In genomic region chr11:58096821-58097620, GRCm38 (mm10) we compare ENCODE assay signal across 8 mouse cellular contexts. TPM values are rescaled to one million over a fixed set of nuclear protein-coding genes. Genes with fewer than 3 reads are reported as not detected.
A peak's percentile ranks its signal among the peaks of the same experiment; 100 is the strongest.
DNase-seq lines count a peak whose midpoint lies in the region; ATAC-seq and TF ChIP-seq lines count a peak whose summit lies in the region.

No protein-coding gene starts in this region.

- ATAC-seq in kidney, embryonic 14.5 days (ENCODE audit: low FRiP score, low TSS enrichment): no peak
- ATAC-seq in forebrain, postnatal 0 days: no peak
- no peak for ATAC-seq in liver, embryonic 11.5 days (replicated peaks; ENCODE audit: low FRiP score)
- ATAC-seq in monocyte, adult 5-6 weeks (replicated peaks; ENCODE audit: insufficient number of reproducible peaks, low FRiP score, low TSS enrichment, poor library complexity, severe bottlenecking): no peak

- peak overlapping the region; percentile 41 for H3K4me3 ChIP-seq in kidney, embryonic 14.5 days (ENCODE audit: low read length)
- H3K4me3 ChIP-seq in cerebellum, adult 2 months (replicated peaks; ENCODE audit: insufficient read depth, low read depth, low read length): peak overlapping the region; percentile 51
- no peak overlapping the region for H3K4me3 ChIP-seq in forebrain, postnatal 0 days (ENCODE audit: low read depth, low read length)
- no peak overlapping the region for H3K4me3 ChIP-seq in liver, embryonic 11.5 days (ENCODE audit: low read depth, low read length)

- no peak overlapping the region for H3K27ac ChIP-seq in kidney, embryonic 14.5 days (ENCODE audit: low read depth, low read length)
- H3K27ac ChIP-seq in cerebellum, adult 2 months (ENCODE audit: insufficient read depth, low read length): peak overlapping the region; percentile 10; the same call in 1 of the 2 replicates
- no peak overlapping the region for H3K27ac ChIP-seq in forebrain, postnatal 0 days (ENCODE audit: low read depth, low read length)
- no peak overlapping the region for H3K27ac ChIP-seq in liver, embryonic 11.5 days (ENCODE audit: low read depth, low read length)

- H3K9ac ChIP-seq in kidney, embryonic 14.5 days (ENCODE audit: low read depth, low read length): peak overlapping the region; percentile 51
- no peak overlapping the region for H3K9ac ChIP-seq in forebrain, postnatal 0 days
- H3K9ac ChIP-seq in liver, embryonic 11.5 days (ENCODE audit: low read depth, low read length): no peak overlapping the region

- DNase-seq in kidney, postnatal 36 days: no peak
- peak; percentile 71 for DNase-seq in cerebellum, adult 2 months
- no peak for DNase-seq in forebrain, postnatal 0 days
- no peak for DNase-seq in liver, embryonic 11.5 days (ENCODE audit: low spot score)
- peak; percentile 35 for DNase-seq in thymus, postnatal 14 days
- DNase-seq in yolk sac, embryonic 10.5 days (ENCODE audit: low spot score): no peak

- H3K4me2 ChIP-seq in kidney, embryonic 14.5 days (replicated peaks; ENCODE audit: low read depth, low read length): peak overlapping the region; percentile 81
- H3K4me2 ChIP-seq in forebrain, postnatal 0 days (ENCODE audit: low read depth): peak overlapping the region; percentile 56
- H3K4me2 ChIP-seq in liver, embryonic 11.5 days: peak overlapping the region; percentile 78

- 0 out of 2 replicates have a peak, but pooled peaks cover 2% of the 10 kb centered on the region for H3K27me3 ChIP-seq in kidney, embryonic 14.5 days (ENCODE audit: control insufficient read depth, insufficient read depth, low read length)
- H3K27me3 ChIP-seq in cerebellum, adult 2 months (ENCODE audit: control insufficient read depth, insufficient read depth, low read length): no peaks in the 10 kb centered on the region
- no peaks in the 10 kb centered on the region; the same call in 1 of the 2 replicates for H3K27me3 ChIP-seq in forebrain, postnatal 0 days (ENCODE audit: insufficient read depth, low read length)
- H3K27me3 ChIP-seq in liver, embryonic 11.5 days (replicated peaks; ENCODE audit: control insufficient read depth, insufficient read depth, low read length): peaks cover 21% of the 10 kb centered on the region

- H3K4me1 ChIP-seq in kidney, embryonic 14.5 days (ENCODE audit: control insufficient read depth, insufficient read depth, low read length): peaks cover 14% of the 10 kb centered on the region
- peaks cover 8% of the 10 kb centered on the region; the same call in 1 of the 2 replicates for H3K4me1 ChIP-seq in cerebellum, adult 2 months (ENCODE audit: control insufficient read depth, insufficient read depth, low read length)
- H3K4me1 ChIP-seq in forebrain, postnatal 0 days (ENCODE audit: insufficient read depth): no peaks in the 10 kb centered on the region
- peaks cover 7% of the 10 kb centered on the region for H3K4me1 ChIP-seq in liver, embryonic 11.5 days (replicated peaks; ENCODE audit: control insufficient read depth, insufficient read depth, low read length)

- TF ChIP-seq CTCF in cerebellum, adult 2 months (IDR thresholded peaks at IDR 0.05; ENCODE audit: borderline replicate concordance, insufficient read depth, low read depth, low read length): no peak
- no peak for TF ChIP-seq CTCF in forebrain, postnatal 0 days (IDR thresholded peaks at IDR 0.05; ENCODE audit: low read depth)

- WGBS in kidney, embryonic 14.5 days: 50% methylated on average over 20 of the region's 20 CpGs
- 3% methylated on average over 20 of the region's 20 CpGs for WGBS in cerebellum, adult 2 months
- 38% methylated on average over 20 of the region's 20 CpGs for WGBS in forebrain, postnatal 0 days
- 47% methylated on average over 20 of the region's 20 CpGs for WGBS in liver, embryonic 11.5 days

- TF ChIP-seq POLR2A in cerebellum, adult 2 months (IDR thresholded peaks at IDR 0.05; ENCODE audit: borderline replicate concordance, insufficient read depth, low read length): no peak

- H3K9me3 ChIP-seq in kidney, embryonic 14.5 days (ENCODE audit: control insufficient read depth, low read length): no peaks in the 10 kb centered on the region
- H3K9me3 ChIP-seq in forebrain, postnatal 0 days (ENCODE audit: low read length): no peaks in the 10 kb centered on the region
- no peaks in the 10 kb centered on the region for H3K9me3 ChIP-seq in liver, embryonic 11.5 days (ENCODE audit: control insufficient read depth, low read length)

- H3K36me3 ChIP-seq in kidney, embryonic 14.5 days (ENCODE audit: control insufficient read depth, insufficient read depth, low read length): no peaks in the 10 kb centered on the region
- H3K36me3 ChIP-seq in forebrain, postnatal 0 days (ENCODE audit: insufficient read depth): no peaks in the 10 kb centered on the region
- H3K36me3 ChIP-seq in liver, embryonic 11.5 days (ENCODE audit: control insufficient read depth, insufficient read depth, low read length): no peaks in the 10 kb centered on the region

RNA-seq across cellular contexts. Expression of gene Gm12248, which starts 4.1 kb away (rescaled TPM):
- polyA plus RNA-seq in kidney, embryonic 14.5 days (2014; fragmentation: Nextera tagmentation; extraction: Ambion mirVana): not detected in 2 replicates
- not detected in 2 replicates for polyA plus RNA-seq in cerebellum, adult 2 months (2012; rRNA removed)
- total RNA-seq in forebrain, postnatal 0 days (2014; rRNA removed): not detected in 2 replicates
- not detected in 2 replicates for polyA plus RNA-seq in forebrain, postnatal 0 days (2015; fragmentation: Nextera tagmentation; extraction: Ambion mirVana)
- polyA plus RNA-seq in liver, embryonic 11.5 days (2014; fragmentation: Nextera tagmentation; extraction: Ambion mirVana): not detected in 2 replicates
- total RNA-seq in monocyte, adult 5-6 weeks (2017): not detected in 3 replicates

RNA-seq across cellular contexts. Expression of gene Cnot8, which starts 6.9 kb away (rescaled TPM):
- polyA plus RNA-seq in kidney, embryonic 14.5 days (2014; fragmentation: Nextera tagmentation; extraction: Ambion mirVana): 62.0 and 89.1 TPM in 2 replicates
- polyA plus RNA-seq in cerebellum, adult 2 months (2012; rRNA removed): 80.3 and 82.8 TPM in 2 replicates
- total RNA-seq in forebrain, postnatal 0 days (2014; rRNA removed): 100 and 121 TPM in 2 replicates
- 107 and 114 TPM in 2 replicates for polyA plus RNA-seq in forebrain, postnatal 0 days (2015; fragmentation: Nextera tagmentation; extraction: Ambion mirVana)
- polyA plus RNA-seq in liver, embryonic 11.5 days (2014; fragmentation: Nextera tagmentation; extraction: Ambion mirVana): 75.7 and 77.6 TPM in 2 replicates
- total RNA-seq in monocyte, adult 5-6 weeks (2017): 84.4 to 93.8 TPM (median 89.2 TPM) in 3 replicates

Comparison
In these comparisons a context has a peak if more than half of its experiments do, and no peak if none do; other contexts are left out.
1. H3K4me3 ChIP-seq: peak in kidney, embryonic 14.5 days (single experiment) and cerebellum, adult 2 months (single experiment); none in forebrain, postnatal 0 days (single experiment) and liver, embryonic 11.5 days (single experiment).
2. DNase-seq: peak in cerebellum, adult 2 months (2 of 2) and thymus, postnatal 14 days (single experiment); none in kidney, postnatal 36 days (0 of 2), forebrain, postnatal 0 days (single experiment), liver, embryonic 11.5 days (single experiment) and yolk sac, embryonic 10.5 days (single experiment).
3. Peak in every context shown above with its lines, with median percentiles within 50 percentile points of each other: H3K4me2 ChIP-seq.